Mouse (Mus musculus) ovary, postnatal 14 days (tissue): Measurements from ENCODE around the gene Fam240a.

Experiments
- DNase-seq: peaks from one replicate; pipeline ENCODE4 v3.0.0; 2022; ENCODE audit warnings: low spot score

The Fam240a gene

DNA sequence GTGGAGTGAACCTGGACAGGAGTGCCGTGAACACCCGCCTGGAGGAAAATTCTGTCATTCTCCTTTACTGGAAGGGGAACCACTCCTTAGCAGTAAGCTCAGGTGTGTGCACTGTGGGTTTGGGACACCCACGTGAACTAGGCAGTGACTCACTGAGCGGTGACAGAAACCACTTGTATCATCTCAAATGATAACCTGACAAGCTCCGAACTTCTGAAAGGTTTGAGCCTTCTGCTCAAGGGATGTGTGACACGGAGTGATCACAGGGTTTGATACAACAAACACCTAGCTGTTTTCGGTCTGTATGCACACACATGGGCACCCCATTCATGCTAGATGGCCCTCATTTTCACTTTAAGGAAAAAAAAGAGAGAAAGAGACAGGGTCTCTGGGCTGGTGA, at the start of gene Fam240a:
Fam240a (minus strand) TSS at position 76 of the 400 bp plus-strand sequence.
- no peak for DNase-seq

DNA sequence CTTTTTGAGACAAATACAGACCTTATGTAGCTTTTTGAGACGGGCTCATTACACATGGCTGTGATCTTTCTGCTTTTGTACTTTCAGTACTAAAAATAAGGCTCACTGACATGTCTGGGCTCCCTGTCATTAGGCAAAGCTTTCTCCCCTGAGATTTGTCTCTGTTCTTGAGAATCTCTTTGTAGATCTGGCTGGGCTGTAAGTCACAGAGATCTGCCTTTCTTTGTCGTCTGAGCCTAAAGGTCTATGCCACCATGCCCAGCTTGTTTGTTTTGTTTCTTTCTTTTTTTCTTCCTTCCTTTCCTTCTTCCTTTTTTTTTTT, 49.2 kb upstream of the Fam240a start:
- no peak for DNase-seq

DNA sequence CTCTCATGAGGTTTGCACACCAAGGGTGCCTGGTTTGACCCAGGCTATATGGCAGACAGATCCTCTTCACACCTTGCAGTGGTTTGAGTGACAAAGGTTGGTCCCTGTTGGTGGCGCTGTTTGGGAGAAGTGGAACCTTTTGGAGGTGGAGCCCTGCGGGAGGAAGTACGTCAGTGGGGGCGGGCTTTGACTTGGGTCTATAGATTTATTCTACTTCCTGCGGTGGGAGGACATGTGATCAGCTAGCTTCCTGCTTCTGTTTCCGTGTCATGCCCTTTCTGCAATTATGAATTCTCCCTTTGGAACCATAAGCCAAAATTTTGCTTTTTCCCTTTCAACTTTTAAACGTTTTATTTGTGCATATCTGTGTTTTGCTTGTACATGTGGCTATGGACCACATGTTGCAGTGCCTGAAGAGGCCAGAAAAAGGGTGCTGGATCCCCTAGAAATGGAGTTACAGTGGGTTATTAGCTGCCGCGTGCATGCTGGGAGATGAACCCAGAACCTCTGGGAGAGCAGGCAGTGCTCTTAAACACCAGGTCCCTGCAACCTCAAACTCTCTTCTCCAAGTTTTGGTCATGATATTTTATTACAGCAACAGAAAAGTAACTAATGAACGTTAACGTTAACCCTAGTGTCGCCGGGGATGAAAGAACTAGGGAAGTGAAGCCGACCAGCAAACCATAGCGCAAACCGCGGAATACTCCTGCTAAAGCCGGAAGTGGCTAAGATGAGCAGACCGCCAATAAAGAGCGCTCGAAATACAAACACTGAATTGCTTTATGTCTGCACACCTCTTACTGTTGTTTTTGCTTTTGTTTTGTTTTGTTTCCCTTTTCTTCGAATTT, 48.6 kb upstream of the Fam240a start:
- DNase-seq: no peak

DNA sequence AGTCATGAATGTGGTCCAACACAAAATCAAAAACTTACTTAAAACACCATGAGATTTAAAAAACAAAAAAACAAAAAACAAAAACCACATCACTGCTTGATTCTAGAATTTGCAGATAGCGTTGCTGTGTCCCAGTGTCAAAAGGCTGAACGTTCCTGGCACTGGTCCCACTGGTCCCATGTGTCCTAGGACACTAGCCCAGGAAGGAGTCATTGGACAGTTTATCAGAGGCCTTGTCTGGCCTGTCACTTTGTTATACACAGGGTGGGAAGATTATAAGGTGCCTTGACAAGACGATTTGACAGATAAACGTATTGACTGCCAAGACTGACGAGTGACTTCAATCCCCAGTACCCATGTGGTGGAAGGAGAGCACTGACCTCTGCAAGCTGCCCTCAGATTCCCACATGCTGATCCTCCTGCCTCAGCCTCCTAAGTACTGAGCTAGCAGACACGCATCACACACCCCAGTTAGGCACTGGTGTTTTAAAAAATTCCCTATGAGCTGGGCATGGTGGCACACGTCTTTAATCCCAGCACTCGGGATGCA, 47.0 kb upstream of the Fam240a start:
- no peak for DNase-seq

DNA sequence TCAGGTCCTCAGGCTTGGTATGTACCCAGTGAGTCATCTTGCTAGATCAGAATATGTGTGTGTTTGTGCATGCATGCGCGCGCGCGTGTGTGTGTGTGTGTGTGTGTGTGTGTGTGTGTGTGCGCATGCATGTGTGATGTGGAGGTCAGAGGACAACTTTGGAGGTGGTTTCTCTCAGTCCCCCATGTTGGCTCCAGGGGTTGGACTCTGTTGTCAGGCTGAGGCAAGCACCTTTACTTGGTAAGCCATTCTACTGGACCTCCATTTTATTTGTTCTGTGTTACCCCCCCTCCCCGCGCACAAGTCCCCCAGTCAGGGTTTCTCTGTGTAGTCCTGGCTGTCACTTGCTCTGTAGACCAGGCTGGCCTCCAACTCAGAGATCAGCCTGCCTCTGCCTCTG, 44.7 kb upstream of the Fam240a start:
- DNase-seq: no peak

DNA sequence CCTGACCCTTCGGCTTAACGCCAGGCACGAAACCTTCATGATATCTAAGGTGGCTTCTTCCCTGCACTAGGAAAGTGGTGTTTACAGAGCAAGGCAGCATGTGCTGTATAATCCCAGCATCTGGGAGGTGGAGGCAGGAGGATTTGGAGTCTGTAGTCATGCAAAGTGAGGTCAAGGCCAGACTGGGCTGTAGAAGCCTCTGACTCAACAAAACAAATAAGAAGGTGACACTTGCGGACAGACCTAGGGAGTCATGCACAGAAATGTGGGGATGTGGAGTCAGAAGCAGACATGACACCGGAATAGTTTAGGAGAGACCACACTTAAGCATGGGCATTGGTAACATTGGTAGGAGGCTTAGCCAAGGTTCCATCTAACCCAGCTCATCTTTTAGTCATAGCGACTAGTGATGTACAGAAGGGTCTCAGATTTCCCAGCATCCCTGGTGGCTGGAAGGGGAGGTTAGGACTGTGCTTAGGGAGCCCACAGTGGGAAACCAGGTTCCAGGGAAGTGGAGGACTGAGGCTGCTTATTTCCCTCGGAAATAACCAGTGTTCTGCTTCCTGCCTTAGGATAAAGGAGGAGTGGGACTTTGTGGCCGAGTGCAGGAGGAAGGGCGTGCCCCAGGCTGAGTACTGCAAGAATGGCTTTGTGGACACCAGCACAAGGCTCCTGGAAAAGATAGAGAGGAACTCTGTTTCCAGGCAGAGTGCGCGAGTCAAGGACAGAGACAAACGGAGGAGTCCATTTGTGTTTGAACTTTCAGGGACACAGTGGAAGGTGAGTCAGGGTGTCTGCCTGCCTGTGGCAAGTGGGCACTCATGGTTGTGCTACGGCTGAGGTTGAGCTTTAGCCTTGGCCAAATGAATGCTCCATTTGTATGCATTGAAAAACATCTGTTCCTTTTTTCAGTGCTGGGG, 43.8 kb upstream of the Fam240a start:
- no peak for DNase-seq

DNA sequence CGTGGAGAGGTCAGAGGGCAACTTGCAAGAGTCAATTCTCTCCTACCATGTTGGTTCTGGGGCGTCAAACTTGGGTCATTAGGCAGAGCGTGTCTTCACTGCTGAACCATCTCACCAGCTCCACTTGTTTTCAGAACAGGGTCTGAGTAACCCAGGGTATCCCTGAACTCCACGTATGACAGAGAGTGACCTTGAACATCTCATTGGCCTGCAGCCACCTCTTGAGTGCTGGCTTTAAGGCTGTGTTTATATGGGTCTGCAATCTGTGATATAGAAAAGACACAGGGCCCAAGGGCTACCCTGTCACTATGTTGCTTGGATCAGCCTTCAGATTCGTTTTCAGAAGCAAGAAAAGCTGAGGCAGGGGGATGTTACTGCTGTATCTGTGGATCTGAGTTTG, 43.0 kb upstream of the Fam240a start:
- DNase-seq: no peak

DNA sequence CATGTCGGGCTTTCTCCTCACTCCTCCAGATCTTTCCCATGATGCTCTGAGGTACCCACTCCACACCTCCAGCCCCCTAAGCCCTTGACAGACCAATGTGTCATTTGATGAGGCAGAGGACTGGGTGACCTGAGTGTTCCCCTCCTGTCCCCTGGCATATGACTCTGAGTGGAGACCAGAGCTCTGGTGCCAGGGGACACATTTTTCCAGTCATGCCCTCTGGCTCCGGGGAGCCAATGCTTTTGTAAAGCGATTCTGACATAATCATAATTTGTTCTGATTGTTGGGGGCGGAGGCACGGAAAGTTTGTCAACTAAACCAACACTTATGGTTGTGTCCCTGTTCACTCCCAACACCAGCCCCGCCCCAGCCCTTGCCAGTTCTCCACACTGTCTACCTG, 39.3 kb upstream of the Fam240a start:
- no peak for DNase-seq

DNA sequence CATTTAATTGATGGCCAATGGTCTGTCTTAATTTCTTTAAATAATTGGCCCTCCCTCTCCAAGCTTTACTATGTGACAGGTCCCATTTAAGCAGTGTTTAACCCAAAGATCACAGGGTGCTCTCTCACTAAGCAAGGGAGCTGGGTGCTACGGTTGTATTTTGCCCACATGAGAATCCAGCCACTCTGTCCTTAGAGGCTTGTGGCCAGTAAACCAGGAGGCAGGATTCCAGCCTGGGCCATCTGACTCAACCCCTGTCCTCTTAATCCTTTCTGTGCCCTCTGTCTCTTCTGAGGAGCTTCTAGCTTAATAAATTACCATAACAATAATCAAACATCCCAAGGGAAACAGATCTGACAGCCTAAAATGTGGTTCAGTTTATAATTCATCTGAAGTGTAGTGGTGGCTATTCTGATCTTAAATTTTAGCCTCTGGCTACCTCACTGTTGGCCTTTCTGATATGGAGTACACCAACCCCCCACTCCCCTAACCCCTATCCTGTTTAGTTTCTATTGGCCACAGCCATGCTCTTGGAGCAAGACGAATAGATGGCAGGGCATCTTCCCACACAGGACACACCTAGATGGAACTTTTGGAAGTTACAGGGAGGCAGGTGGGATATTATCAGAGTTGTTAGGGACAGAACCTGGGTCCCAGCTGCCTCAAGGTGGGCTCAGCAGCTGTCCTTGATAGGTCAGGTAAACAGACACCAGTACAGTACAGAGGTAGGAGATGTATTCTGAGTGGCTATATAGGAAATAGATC, 38.2 kb upstream of the Fam240a start:
- no peak for DNase-seq

DNA sequence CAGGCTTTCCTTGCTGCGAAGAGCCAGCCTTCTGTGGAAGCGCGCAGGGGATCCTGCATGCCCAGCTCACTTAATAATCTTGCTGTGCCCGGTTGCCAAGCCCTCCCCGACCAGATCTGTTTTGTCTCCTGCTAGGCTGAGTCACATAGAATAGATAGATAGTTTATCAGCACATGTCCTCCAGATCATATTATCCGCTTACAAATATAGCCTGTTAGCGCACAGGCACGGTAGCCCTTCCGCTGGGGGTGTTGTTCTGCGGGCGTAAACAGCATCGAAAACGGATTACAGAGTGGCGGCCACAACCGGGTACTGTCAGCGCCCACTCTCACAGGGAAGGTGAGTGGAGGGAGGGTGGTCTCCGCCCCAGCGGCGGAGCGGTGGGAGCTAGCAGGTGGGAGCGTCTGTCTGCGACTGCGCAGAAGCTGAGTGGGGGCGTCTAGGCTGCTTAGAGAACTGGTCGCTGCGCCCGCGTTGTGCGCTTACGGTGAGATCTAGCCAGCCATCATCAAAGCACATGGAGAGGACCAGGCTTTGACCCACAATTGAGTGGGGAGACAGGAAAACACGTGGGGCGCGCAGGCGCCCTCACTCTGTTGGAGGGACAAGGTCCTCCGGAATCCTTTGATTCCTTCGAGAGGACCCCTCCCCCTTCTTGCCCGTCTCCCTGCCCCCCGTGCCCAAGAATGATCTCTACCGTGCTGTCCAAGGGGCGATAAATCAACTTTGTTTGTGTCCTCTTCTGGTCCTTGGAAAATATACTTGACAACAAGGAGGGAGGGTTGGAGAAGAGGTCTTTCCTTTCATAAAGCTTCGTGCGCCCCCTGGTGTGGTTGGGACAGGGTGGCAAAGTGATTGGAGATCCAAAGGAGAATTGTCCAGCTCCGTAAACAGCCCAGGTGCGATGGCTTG, 37.1 kb upstream of the Fam240a start:
- DNase-seq: peak; percentile 57

DNA sequence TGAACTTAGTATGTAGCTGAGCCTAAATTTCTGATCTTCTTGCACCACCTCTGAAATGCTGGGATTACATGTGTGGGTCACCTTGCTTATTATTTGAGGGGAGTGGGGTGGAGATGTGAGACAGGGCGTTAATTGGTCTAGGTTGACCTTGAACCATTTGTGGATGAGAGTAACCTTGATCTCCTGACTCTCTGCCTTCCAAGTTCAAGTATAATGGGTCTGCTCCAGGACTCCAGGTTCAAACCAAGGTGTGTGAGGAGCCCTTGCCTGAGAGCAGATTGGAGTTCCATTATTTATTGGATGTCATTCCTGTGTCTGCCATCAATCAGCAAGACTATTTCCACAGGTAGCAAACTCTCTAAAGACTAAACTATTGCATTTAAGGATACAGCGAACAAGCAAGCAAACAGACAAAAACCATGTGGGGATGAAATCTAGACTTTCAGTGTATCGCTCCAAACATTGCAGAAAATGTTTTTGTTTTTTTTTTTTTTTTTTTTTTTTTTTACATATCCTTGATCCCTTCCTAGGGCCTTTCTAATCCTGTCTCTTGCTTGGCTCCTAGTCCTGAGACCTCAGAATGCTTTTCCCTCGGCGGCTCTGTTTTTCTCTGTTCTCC, 36.4 kb upstream of the Fam240a start:
- no peak for DNase-seq

DNA sequence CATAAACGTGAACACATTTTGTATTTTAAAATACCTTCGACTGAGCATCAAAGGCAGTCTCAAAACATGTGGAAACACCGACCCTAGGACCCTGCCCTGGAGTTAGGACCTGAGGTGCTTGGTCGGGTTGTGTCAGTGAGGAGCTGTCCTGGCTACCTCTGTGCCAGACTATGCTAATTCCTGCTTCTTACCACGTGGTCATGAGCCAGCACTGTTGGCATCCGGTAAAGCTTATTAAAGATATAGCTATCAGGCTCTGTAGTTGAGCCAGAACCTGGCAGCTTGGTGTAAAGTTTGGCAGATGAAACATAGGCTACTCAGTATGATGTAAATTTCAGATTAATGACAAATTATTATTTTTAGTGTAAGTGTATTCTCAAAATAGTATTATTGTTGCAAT, 35.7 kb upstream of the Fam240a start:
- DNase-seq: no peak

DNA sequence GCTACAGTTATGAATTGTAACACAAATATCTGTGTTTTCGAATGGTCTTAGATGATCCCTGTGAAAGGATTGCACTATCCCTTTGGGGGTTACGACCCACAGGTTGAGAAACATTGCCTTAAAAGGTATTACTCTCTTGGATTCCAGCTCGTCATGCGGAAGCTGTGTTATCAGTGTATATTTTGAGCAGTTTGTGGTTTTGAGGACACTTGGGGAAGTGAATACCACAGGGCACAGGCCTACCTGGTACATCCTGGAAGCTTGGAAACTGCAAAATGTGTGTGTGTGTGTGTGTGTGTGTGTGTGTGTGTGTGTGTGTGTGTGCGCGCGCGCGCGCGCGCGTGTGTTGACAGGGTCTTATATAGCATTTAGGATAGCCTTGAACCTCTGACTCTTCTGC, 35.2 kb upstream of the Fam240a start:
- DNase-seq: no peak

DNA sequence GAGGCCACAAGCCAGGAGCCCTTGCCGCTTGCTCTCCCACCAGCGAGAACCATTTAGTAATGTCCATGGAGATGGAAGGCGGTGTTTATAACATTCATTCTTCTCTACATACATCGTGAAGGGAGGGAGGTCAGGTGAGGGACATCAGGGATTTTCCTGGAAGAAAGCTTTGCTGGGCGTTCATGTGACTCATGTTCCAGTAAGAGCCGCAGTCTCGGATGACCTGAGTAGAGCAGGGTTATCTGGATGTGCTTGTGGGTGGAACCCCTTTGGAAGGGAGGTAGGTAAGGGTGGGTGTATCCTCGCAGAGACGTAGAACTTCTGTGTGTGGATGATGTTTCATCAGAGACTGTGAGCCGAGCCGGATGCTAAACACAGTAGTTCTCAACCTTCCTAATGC, 34.7 kb upstream of the Fam240a start, which contains the start of gene Lrrc2:
Lrrc2 (plus strand) TSS at position 149 of the 400 bp plus-strand sequence.
- DNase-seq: no peak

DNA sequence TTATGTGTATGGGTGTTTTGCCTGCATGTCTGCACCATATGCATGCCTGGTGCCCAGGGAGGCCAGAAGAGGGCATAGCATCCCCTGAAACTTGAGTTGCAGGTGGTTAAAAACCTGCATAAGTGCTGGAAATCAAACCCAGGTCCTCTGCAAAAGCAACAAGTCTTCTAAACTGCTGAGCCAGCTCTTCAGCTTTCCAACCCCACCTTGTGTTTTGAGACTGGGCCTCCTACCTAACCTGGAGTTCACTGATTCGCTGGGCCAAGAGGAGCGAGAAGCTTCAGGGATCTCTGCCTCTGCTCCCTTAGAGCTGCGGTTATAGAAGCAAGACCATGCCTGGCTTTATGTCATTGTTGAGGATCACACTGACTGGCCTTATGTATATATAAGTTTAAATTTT, 33.4 kb upstream of the Fam240a start:
- DNase-seq: no peak

DNA sequence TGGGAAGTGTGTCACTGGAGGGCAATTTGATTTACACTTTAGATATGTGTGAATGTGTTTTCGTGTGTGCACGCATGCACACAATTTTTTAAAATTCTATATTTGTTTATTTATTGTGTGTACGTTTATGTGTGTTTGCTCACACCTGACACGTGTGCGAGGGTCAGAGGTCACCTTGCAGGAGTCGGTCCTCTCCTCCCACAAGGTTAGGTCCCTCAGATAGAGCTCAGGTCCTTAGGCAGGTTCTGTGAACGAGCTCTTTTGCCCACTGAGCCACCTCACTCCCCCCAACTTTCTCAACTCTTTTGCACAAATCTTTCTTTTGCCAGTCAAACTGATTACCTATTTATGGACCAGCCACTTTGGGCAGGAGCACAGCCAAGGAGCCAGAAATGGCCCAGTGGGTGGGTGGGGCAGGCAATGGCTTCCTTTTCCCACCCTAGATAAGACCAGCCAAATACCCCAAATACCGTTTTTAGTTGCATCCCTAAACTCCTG, 32.2 kb upstream of the Fam240a start:
- DNase-seq: no peak

DNA sequence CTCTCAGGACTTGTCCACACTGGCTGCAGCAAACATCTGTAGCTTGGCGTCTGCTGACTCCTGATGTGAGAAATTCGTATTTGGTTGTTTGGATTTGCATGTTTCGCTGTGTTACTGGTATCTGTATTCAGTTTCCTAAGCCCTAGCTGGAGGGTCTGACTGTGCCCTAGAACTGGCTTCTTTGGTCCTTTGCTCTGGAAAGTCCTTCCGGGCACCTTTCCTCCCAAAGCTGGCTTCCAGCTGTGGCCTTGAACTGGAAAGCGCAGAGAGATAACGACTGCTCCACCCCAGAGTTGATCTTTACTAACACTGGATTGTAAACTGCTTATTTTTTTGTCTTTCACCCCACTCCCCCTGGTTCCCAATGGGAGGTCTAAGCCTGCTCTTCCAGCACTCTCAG, 31.2 kb upstream of the Fam240a start:
- no peak for DNase-seq

DNA sequence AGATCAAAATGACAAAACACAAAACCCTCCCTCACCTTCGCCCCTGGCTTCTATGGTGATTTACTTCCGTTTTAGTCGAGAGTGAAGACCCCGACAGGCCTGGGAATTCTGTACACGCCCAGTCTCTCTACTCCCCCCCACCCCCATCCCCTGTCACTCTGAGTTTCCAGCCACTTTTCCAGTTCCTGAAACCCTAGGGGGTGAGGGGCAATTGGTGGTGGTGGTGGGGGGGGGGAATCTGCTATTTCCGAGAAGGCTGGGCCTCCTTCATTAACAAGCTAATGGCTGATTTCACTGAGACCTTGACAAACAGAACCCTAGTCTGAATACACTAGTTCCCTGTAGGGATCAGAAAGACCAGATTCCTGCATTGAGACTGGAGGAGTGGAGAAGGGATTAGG, 30.6 kb upstream of the Fam240a start:
- DNase-seq: no peak

DNA sequence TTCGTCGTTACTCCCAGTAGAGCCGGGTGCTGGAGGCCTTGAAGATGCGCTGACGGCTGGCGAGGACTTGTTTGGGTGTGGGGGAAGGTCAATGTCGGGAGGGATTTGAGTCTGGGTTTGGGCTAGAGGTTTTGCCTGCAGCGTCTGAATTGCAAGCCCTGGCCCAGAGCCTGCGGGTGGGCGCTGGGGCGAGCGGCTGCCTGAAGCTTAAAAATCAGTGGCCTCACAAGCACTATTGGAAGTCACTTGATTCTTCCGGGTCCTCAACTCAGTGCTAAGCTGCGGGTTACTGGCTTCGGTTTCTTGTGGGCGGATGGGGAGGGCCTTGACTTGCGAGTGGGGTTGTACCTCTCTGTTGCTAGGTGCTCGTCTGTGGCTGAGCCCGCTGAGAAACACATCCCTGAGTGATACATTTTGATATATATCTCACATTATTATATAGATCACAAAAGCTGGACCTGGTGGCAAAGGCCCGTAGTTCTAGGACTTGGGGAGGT, 29.9 kb upstream of the Fam240a start:
- DNase-seq: no peak

DNA sequence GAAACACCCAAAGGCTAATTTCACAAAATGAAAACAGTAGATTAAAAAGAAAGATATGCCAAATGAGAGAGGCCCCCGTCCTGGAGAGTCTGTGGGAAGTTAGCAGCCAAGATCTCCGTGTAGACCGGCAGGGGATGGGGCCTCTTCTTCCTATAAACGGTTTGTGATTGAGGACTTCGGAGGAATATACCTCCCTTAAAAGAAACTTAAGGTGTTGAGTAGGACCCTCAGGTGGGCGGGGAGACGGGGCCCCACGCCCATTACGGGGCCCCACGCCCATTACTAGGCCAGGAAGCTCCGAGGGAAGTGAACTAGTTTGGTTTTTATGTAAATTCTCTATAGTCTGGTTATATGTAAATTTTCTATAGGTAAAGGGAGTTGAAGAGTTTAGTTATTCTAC, 29.3 kb upstream of the Fam240a start, which contains the start of gene Tdgf1:
Tdgf1 (minus strand) TSS at position 233 of the 400 bp plus-strand sequence.
- DNase-seq: no peak
